Mouse (Mus musculus) kidney, postnatal 36 days (tissue): Measurements from ENCODE around the gene Gatad1.
"Not testable (repeated sequence)": the region's sequence is repeated elsewhere in the genome, so short reads cannot be mapped to it uniquely, and the experiment has no call there.

Experiments
- DNase-seq, 2 experiments: peaks; one replicate each; pipeline ENCODE4 v3.0.0; 2021 to 2022; ENCODE audit warnings: mixed read lengths in 2 of 2

The Gatad1 gene

DNA sequence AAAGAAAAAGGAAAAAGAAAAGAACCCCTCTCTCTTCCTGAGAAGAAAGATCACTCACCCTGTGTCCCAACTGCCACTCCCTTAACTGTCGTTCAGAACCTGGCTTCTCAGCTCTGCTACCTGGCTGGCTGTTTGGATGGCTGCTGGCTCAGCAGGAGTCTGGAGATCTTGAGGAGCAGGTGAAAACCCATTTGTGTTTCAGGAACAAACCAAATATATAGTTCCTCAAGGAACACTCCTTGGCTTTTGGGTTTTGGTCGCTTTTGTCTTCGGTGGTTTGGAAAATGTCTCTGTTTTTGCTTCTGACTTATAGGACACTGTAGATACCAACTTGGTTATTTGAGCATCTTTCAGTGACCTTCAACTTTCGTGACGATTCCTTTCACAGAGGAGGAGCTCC, at the start of gene Gatad1:
Gene Gatad1 (minus strand): TSS at position 101 of the 400 bp plus-strand sequence.
- DNase-seq: no peak

DNA sequence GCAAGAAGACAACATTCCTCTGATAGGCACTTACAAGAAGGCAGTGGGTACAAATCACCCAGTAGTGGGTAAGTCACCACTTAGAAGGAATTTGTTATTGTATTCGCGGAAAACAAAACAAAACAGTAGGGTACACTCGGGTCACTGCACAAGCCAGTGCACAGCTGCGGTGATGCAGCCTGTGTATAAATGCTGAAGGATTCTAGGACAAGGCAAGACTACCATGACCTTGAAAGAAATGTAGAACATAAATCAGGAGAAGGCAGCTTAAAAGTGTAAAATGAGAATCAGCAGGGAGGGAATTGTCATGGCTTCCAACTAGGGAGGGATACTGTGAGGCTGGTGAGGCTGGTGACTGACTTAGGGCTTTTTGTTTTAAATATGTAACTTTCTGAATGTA, 45.2 kb upstream of the Gatad1 start:
- no peak for DNase-seq

DNA sequence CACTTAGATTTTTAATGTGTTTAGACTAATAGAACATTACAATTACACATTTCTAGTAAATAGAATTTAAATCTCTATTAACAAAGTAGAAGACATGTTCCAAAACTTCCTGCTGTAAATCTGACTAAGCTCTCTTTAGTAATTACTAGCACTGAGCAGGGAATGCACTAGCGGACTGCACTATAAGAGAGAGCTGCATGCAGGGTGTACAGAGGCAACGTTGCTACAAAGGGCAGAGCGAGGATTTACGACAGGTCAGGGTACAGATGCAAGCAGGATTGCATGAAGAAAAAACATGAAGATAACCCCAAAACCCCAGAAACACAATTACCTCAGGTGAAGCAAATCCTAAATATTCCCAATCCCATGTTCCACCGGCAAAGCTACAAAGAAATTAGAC, 43.0 kb upstream of the Gatad1 start:
- no peak for DNase-seq

DNA sequence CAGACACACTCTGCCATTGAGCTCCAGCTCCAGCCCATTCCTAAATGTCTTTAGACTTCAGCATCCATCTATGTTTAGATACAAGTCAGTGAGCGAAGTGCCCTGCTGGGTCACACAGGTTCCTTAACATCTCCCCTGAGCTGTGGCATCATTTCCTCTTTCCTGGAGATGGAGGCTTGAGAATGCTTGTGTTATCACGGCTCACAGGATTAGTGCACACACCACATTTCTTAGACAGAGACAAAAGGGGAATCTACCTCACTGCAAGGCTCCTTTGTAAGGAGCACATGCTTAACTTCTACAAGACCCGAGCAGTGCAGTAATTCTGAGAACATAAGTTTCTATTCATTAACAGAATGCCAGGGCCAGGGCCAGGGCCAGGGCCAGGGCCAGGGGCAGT, 39.0 kb upstream of the Gatad1 start:
- no peak for DNase-seq

DNA sequence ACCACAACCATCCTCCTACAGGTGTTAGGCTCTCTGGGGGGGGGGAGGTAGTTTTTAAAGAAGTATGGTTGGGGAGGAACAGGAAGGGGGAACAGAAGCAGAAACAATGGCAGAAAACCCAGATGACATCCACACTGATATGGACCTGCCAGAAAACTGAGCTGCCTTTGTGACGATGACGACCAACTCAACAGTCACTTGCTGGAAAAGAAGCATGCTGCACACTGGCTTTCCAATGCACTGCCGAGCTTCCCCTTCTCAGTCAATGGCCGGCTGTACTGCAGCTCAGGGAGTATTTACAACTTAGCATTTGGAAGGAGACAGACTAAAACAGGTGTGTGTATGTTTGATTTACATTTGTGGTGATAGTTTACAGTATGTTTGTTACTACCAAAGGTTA, 38.2 kb upstream of the Gatad1 start:
- DNase-seq: no peak

DNA sequence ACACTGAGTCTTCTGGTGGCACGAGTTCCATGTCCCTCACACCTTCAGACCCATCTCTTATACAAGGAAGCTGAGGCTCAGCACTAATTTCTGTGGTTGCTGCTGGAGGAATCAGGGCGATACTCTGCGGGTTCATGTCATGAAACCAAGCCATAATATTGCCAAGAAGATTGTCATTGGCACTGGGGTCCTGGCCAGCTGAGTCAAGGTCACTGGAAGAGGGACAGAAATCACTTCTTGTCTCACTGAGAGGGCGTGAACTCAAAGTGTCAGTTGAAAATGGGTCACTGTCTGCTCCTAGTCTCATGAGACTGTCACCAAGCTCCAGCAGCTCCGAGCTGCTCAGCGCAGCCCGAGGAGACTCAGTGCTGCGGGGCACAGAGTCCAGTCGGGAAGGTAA, 36.0 kb upstream of the Gatad1 start:
- DNase-seq: no peak

DNA sequence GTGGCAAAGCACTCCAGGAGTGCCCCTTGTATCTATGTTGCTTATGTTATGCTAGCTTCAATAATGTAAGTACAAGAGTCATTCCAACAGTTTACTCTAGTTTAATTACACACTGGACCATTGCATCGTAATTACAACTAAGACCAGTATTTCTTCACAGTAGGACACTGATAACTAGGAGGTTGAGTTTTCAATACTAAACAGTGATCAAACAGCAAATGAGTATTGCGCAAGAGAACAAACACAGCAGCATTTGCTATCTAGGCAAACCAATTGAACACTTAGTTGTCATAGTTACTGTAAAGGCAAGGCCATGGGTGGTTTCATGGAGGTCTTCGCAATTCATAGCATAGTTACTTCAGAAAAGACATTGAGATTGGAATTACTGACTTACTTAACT, 34.3 kb upstream of the Gatad1 start:
- no peak for DNase-seq

DNA sequence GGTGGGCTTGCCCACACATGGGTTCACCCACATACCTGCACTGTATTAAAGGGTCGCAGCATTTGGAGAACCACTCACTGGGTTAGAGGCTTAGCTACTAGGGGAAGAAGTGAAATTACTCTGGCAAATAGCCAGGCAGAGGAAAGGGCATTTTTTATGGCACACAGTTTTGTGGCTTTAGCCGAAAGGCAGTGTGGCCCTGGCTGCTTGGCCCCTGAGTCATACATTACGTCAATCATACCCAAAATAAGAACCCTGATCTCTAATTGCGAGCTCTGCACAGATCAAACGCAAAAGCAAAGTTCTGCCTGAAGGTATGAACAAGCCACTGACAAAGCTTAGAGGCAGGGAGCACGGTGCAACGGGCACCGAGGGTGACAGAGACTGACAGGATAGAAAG, 31.3 kb upstream of the Gatad1 start:
- no peak for DNase-seq

DNA sequence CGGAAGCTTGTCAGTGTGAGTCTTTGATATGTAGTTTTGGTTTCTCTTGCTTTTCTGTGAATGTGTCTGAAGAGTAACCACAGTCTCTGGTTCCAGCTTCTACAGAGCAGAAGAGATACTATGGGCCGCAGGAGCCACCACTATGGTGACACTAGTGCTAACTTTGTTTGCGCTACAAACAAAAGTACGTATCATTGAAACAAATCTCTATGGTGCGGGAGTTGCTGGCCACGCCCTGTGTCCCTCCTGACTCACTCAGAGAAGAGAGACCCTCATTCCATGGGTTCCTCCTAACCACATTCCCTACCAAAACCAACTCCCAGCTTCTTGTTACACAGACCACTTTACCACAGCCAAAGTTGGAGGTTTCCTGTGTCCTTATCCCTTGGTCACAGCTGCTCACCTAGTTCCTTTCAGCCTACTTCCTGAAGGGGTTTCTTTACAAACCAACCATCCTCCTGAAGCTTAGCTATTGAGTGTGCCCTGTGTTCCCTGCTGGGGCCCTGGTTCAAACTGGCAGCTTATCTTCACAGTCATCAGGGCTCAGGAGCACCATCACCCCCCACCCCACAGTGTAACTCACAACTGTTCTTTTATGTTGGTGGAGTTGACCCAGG, 13.1 kb upstream of the Gatad1 start:
- DNase-seq: no peak

DNA sequence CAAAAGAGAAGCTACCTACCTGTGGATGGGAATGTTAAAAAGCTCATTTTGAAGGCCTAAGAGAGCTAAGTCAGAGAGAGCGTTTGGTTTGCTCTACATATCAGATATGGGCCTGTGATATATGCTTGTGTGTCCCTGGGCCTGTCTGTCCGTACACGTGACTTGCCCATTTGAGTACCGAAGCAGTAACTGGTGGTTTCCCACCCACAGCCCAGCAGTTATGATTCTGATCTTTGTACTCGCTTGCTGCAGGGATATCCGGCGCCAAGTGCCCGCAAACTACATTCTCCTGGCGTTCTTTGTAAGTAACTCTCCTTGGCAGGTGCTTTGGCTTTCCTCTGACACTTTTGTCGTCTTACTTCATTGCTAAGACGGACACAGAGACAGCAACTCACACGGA, 9.6 kb upstream of the Gatad1 start:
- DNase-seq: no peak

DNA sequence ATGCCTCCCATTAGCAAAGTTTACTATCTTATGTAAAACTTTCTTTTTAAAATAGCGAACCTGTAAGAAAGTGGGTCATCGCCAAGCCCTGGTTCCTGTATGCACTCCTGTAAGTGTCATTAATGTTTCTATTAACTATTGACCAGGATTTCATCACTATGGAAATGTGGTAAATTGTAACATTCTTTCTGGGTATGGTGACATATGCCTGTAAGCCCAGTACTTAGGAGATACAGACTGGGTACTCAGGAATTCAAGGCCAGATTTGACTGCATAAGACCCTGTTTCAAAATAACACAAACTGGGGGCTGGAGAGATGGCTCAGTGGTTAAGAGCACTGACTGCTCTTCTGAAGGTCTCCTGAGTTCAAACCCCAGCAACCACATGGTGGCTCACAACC, 8.2 kb upstream of the Gatad1 start:
- DNase-seq: no peak

DNA sequence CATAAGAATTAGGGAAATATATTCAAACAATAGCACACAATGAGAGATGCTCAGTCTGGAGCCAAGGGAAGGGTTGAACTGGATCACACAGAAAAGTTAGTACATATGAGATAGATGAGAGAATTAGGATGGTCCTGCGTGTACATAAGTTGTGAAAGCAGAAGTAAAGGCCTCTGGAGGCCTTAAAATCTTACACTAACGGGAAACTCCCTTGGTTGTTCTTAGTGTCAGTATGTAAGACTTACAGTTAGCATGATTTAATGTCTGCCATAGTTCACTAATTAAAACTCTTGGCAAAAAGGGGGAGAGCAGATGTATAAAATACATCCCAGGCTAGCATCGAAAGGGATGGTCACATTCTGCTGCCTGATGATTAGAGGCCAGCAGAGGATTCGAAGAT, 3.2 kb downstream of the Gatad1 start:
- no peak for DNase-seq

DNA sequence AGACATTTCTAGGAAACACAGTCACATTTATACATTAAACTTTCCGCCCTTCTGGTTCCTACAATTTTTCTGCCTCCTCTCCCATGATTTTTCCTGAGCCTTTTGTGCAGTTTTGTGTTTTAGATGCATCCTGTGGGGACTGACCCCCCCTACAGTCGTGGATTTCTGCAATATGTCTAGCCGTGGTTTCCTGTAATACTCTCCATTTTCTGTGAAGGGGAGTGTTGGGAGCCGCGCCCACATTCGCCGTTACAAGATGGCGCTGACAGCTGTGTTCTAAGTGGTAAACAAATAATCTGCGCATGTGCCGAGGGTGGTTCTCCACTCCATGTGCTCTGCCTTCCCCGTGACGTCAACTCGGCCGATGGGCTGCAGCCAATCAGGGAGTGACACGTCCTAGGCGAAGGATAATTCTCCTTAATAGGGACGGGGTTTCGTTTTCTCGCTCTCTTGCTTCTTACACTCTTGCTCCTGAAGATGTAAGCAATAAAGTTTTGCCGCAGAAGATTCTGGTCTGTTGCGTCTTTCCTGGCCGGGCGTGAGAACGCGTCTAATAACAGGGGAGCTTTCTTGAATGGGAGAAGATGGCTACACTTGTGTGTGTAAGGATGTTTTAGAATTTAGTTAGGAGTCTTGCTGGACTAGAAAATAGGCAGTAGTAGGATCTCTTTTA, 3.9 kb downstream of the Gatad1 start:
- DNase-seq: not testable (repeated sequence)

DNA sequence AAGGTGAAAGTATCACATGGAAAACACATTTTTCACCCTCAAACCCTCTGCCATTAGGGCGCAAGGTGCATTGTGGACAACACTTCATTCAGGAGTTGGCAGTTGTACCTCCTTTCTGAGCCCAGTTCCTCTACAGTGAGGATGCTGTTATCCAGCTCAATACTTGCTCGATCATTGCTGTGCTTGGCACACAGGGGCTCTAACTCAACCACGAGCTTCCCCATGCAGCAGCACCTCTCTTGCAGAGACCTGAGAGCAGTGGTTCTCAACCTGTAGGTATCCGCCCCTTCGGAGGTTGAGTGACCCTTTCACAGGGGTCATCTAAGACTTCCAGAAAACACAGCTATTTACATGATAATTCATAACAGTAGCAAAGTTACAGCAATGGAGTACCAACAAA, 5.4 kb downstream of the Gatad1 start:
- no peak for DNase-seq

DNA sequence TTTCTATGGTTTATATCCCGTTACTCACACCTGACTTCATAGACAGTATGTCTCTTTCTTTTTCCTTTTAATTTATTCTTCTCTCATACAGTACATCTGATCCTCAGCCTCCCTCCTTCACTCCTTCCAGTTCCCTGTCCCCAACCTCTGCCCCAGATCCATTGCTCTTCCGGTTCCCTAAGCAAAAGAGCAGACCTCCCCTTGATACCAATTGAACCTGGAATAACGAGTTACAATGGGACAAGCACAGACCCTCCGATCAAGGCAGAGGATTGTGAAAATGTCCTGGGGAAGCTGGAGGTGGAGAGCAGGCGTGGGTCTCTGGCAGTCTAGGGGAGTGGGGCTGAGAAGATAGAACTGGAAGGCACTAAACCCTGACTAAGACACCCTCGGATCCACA, 6.1 kb downstream of the Gatad1 start, which contains the start of gene Tmbim7:
Gene Tmbim7 (plus strand): TSS at position 301 of the 400 bp plus-strand sequence.
- DNase-seq: no peak

DNA sequence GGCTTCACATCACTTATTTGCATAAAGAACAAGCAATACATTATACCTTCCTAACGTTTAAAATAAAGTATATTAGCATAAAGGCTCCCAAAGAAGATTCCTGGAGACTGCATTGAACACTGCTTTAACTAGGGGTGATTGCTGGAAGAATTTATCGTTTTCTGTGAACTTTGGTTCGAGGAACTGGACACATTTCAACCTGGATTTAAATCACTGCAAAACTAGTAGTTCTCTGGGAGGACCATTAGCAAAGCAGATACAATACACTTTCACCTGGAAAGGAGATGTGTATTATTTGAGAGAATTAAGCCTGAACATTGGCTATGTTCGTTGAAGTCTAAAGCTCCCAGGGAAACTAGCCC, 8.2 kb downstream of the Gatad1 start:
- DNase-seq: no peak

DNA sequence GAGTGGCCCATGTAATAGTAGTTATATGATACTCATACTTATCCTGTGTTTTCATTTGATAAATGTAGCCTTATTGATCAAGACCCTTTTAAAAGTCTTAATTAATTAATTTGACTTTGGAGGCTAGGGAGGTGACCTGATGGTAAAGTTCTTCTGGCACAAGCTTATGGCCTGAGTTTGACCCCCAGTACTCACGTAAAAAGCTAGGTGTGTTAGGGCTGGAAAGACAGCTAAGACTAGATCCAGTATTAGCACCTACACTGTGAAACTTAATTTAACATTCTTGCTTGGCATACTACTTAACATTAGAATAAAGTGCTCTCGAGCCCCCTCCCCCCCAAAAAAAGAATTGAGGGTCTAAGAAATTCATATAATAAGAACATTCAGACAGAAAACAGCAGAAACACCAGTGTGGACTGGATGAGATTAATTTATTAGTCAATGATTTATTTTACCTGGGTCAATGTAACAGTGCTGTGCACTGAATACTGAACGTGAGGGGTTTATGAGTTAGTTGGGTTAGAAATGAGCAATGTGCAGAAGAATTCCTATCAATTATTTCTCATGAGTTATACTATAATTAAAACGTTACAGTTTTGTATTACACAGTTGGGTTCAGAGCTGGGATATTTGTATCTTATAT, 8.7 kb downstream of the Gatad1 start:
- peak in 1 of 2 experiments; percentile 16 for DNase-seq

DNA sequence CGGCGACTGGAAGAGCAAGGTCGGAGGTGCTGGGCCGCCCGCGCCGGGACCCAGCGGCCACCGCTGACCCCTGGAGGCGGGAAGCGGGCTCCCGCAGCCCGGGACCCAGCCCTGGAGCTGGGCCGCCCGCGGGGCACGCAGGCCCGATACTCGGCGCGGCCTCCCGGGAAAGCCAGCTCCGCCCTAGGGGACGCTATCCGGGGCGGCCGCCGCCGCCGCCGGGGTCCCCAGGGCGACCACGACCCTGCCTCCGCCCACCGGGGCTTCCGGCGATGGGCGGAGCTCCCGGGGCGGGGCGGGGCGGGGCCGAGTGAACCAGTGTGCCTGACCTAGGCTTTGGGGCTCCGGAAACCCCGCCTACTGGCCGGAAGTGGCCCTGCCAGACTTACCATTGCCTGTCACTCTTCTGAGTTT, 9.3 kb downstream of the Gatad1 start:
- peak; percentile 96 for DNase-seq

DNA sequence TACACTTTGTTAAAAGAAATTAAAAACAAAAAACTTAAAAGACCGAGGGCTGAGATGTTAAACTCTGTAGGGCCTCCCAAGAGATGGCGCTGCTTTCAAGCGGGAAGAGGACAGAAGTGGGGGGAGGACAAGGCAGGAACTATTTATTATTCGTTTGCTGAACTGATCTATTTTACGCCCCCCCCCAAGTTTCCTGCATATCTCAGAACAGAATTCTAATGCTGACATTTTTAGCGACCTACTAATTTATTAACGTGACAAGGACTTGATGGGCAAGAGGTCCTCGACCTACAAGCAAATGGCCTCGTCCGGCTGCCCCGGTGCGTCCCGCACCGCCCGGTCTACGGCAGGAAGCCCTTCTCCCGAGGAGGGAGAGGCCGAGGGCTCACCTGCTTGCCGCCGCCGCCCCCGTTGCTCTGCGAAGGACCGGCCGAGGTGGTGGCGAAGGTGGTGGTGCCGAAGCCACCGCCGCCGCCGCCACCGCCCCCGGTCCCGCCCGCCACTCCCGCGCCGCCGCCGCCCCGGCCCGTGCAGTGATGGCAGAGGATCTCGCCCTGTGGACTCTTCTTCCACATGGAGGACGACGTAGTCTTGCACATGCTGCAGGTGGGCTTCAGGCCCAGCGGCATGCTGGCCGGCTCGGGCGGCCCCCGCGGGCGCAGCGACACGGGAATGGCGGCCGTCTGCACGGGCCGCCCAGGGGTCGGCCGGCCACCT, 9.8 kb downstream of the Gatad1 start:
- peak; percentile 53 to 81 for DNase-seq

DNA sequence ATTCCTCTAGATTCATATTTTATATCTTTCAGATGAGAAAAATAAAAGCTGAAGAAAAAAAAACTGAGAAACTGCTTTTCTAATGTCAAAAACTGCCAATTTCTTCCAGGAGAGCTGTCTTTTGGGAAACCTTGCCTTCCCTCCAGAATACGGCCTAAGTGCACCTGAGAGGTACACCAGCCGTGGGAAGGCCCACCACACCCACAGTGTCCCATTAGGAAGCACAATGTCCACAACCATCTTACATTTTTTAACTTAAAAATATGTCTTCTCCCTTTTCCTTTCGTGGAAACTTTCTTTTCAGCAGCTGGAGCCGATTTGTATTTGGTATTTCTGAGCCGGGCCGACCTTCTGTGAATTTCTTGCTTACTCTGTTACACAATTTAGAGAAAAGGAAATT, 10.4 kb downstream of the Gatad1 start:
- DNase-seq: no peak

DNA sequence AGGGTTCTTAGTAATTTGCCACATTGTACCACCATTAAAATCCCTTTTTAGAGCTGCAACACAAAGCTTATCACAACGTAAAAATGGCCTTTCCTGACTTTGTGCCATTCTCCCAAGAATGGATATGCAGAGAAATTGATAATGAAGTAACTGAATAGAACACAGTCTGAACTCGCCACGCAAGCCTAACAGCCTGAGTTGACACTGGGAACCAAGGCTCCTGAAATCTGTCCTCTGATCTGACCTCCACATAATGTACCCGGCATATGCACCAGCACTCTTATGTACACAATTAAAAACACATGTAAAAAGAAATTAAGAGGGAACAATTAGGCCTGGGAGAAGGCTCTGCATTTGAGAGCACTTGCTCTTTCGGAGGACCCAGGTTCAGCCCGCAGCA, 11.7 kb downstream of the Gatad1 start:
- DNase-seq: no peak

DNA sequence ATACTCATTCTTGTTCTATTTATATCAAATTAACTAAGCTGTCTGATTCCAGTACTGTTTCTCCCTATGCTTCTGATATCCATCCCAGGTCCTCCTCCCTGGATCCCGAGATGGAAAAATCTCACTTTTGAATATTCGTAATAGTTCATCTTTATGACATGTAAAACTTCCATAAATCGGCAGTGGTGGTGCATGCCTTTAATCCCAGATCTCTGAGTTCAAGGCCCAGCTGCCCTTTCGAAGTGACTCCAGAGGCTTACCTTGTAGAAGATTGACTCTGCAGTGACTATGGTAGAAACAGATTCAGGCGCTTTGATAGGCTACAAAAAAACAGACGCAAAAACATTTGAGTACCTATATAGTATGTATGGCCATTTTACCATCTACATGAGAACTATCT, 12.4 kb downstream of the Gatad1 start:
- DNase-seq: no peak

DNA sequence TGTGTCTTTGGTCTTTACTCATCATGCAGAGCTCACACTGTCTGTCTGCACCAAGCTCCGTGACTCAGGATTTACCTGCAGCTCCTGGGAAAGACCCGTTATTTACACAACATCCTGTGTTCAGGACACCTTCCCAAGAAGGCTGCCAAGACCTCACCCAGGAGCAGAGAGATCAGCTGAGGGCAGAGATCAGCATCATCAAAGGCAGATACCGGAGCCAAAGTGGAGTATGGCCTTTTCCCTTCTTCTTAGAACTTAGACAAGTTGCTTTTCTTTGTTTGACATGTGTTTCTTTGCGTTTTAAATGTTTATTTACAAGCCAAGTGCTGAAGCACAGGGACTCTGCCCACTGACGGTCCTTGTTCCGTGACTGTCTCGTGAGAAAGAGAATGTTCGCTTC, 21.7 kb downstream of the Gatad1 start:
- no peak for DNase-seq

DNA sequence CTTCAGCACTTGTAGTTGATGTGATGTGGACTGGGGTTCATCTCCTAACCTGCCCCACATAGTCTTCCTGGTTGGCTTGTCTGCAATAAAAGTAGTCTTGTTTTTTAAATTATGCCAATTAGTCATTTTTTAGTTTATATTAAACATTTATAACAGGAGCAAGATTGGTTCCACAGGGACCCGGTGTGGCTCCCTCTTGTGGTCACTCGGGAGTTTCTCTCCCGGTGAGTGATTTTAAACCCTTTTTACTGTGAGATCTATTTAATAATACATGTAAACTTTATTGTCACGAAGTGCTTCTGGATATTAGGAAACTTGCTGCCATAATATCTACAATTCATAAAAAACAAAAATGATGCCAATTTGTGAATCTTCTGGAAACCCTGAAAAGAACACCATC, 23.0 kb downstream of the Gatad1 start:
- peak in 1 of 2 experiments; percentile 34 for DNase-seq
